Mouse (Mus musculus) neural tube, embryonic 14.5 days (tissue): ENCODE data around the gene Sntb2. TPM values are rescaled to one million over a fixed set of nuclear protein-coding genes. Genes with fewer than 3 reads are reported as not detected.

Experiments
- ATAC-seq: fragments of 200-750 bp; cut with Nextera tagmentation; 2 replicates; pipeline ENCODE4 v1.8.0; 2017; ENCODE audit warnings: low read depth, mild to moderate bottlenecking, moderate TSS enrichment, moderate library complexity
- H3K27ac ChIP-seq: fragments of 300-500 bp; sonication (generic); 2 replicates; pipeline ENCODE4 v1.5.1; 2014; ENCODE audit warnings: low read depth, mild to moderate bottlenecking, control low read depth, low read length, moderate library complexity, mixed read lengths
- H3K27me3 ChIP-seq: fragments of 300-500 bp; sonication (generic); 2 replicates; pipeline ENCODE4 v1.6.1; 2014; ENCODE audit warnings: low read length; ENCODE audit not compliant: control insufficient read depth, insufficient read depth
- H3K36me3 ChIP-seq: fragments of 300-500 bp; sonication (generic); 2 replicates; pipeline ENCODE4 v1.6.1; 2014; ENCODE audit warnings: low read length, mixed read lengths; ENCODE audit not compliant: control insufficient read depth, insufficient read depth
- H3K4me1 ChIP-seq: fragments of 300-500 bp; sonication (generic); 2 replicates; pipeline ENCODE4 v1.6.1; 2014; ENCODE audit warnings: low read length; ENCODE audit not compliant: control insufficient read depth, insufficient read depth
- H3K4me2 ChIP-seq: fragments of 300-500 bp; sonication (generic); 2 replicates; pipeline ENCODE4 v1.6.1; 2014; ENCODE audit warnings: mild to moderate bottlenecking, low read depth, low read length, control low read depth
- H3K4me3 ChIP-seq: fragments of 300-500 bp; sonication (generic); 2 replicates; pipeline ENCODE4 v1.5.1; 2014; ENCODE audit warnings: low read depth, low read length, control low read depth, mixed read lengths
- H3K9ac ChIP-seq: fragments of 300-500 bp; sonication (generic); replicated peaks from 2 replicates; pipeline ENCODE4 v1.6.1; 2014; ENCODE audit warnings: low read depth, mild to moderate bottlenecking, control low read depth, low read length, mixed read lengths
- H3K9me3 ChIP-seq: fragments of 300-500 bp; sonication (generic); 2 replicates; pipeline ENCODE4 v1.6.1; 2016; ENCODE audit warnings: low read length; ENCODE audit not compliant: control insufficient read depth
- WGBS: fragments of 180-500 bp; shearing (Covaris S2); extraction: QIAGEN DNeasy Blood & Tissue Kit; methylation state at CpG from one replicate; pipeline ENCODE4 v1.1.7; 2014; 5-methylcytosine and 5-hydroxymethylcytosine counted together
- polyA plus RNA-seq: library from polyadenylated mRNA; unstranded; fragments of >200 nt; fragmentation: Nextera tagmentation; extraction: Ambion mirVana; gene quantifications from 2 replicates; pipeline ENCODE4 v1.2.1, GENCODE M21; 2014

The Sntb2 gene
- 5.3 and 5.7 TPM in 2 replicates for polyA plus RNA-seq

- Histone ChIP-seq H3K4me1 (peaks cover 14% of the 10 kb centered on the region), H3K4me3 (peak within 1 kb of the TSS; percentile 87), H3K9me3 (no peaks in the 10 kb centered on the region), H3K36me3 (no peaks in the 10 kb centered on the region), H3K27me3 (peaks cover 9% of the 10 kb centered on the region), H3K4me2 (peak within 1 kb of the TSS; percentile 86), H3K27ac (peak within 1 kb of the TSS; percentile 85), H3K9ac (peak within 1 kb of the TSS; percentile 87)
- ATAC-seq: peak; percentile 88
- WGBS: under 1% methylated on average over 34 of the region's 41 CpGs
Measured at GRCm38 (mm10) chr8:106935324-106935869, at the start of gene Sntb2. Sntb2 (plus strand) TSS chr8:106935750.

GRCm38 (mm10) chr8:106887336-106888189 is 48.0 kb upstream of the Sntb2 start:
- H3K36me3 ChIP-seq: peaks cover 23% of the 10 kb centered on the region
- no peaks in the 10 kb centered on the region for H3K9me3 ChIP-seq
- peaks cover 5% of the 10 kb centered on the region; the same call in 1 of the 2 replicates for H3K4me1 ChIP-seq
- ATAC-seq: peak; percentile 81
- no peak overlapping the region for H3K27ac ChIP-seq
- H3K4me3 ChIP-seq: no peak overlapping the region
- no peak overlapping the region for H3K4me2 ChIP-seq
- WGBS: 47% methylated on average over 5 of the region's 5 CpGs
- H3K9ac ChIP-seq: no peak overlapping the region
- H3K27me3 ChIP-seq: no peaks in the 10 kb centered on the region

GRCm38 (mm10) chr8:106888803-106889202 is 46.7 kb upstream of the Sntb2 start:
- WGBS: 90% methylated on average over 3 of the region's 3 CpGs
- Histone ChIP-seq H3K27ac (no peak overlapping the region), H3K4me3 (no peak overlapping the region), H3K27me3 (no peaks in the 10 kb centered on the region), H3K9me3 (no peaks in the 10 kb centered on the region), H3K4me2 (no peak overlapping the region), H3K9ac (no peak overlapping the region), H3K36me3 (peaks cover 16% of the 10 kb centered on the region), H3K4me1 (peaks cover 5% of the 10 kb centered on the region; the same call in 1 of the 2 replicates)
- ATAC-seq: no peak

- no peak for ATAC-seq
- Histone ChIP-seq H3K9ac (peak overlapping the region; percentile 94), H3K36me3 (0 out of 2 replicates have a peak, but pooled peaks cover 6% of the 10 kb centered on the region), H3K4me1 (peaks cover 10% of the 10 kb centered on the region), H3K9me3 (no peaks in the 10 kb centered on the region), H3K27ac (peak overlapping the region; percentile 93), H3K4me3 (peak overlapping the region; percentile 93), H3K4me2 (peak overlapping the region; percentile 75), H3K27me3 (no peaks in the 10 kb centered on the region)
- WGBS: under 1% methylated on average over 15 of the region's 15 CpGs
Measured at GRCm38 (mm10) chr8:106892210-106892805, 43.2 kb upstream of the Sntb2 start.

DNA sequence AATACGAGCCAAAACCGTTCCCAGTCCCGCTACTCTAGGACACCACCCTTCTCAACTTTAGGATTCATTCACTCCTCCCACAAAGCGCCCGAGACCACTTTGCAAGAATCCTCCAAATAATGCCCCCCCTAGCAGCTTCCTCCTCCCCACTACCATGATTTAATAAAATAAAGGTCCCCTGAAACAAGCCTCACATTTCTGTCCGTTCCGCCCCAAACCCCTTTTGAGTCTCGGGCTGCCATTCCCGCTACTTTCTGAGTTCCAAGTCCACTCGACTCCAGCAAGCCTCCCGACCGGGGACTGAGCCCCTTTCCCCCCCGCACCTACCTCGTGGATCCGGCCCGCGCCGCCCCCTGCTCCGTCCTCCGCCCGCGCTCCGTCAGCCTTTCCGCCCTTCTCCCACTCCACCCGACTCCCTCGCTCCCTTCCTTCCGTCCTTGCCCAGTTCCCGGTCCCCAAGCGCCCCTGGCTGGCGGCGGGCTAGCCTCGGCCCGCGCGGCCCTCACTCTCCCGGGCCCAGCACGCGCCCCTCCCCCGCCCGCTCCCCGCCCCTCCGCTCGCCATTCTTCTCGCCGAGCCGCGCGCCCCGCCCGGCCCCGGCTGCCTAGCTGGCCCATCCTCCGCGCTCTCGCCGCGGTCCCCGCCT is 42.6 kb upstream of the Sntb2 start:
- Histone ChIP-seq H3K4me3 (peak overlapping the region; percentile 93), H3K4me2 (peak overlapping the region; percentile 75), H3K27me3 (no peaks in the 10 kb centered on the region), H3K4me1 (peaks cover 10% of the 10 kb centered on the region), H3K36me3 (peaks cover 6% of the 10 kb centered on the region; the same call in 1 of the 2 replicates), H3K9me3 (no peaks in the 10 kb centered on the region), H3K9ac (peak overlapping the region; percentile 94), H3K27ac (peak overlapping the region; percentile 93)
- WGBS: 1% methylated on average over 40 of the region's 57 CpGs
- peak; percentile 81 for ATAC-seq

DNA sequence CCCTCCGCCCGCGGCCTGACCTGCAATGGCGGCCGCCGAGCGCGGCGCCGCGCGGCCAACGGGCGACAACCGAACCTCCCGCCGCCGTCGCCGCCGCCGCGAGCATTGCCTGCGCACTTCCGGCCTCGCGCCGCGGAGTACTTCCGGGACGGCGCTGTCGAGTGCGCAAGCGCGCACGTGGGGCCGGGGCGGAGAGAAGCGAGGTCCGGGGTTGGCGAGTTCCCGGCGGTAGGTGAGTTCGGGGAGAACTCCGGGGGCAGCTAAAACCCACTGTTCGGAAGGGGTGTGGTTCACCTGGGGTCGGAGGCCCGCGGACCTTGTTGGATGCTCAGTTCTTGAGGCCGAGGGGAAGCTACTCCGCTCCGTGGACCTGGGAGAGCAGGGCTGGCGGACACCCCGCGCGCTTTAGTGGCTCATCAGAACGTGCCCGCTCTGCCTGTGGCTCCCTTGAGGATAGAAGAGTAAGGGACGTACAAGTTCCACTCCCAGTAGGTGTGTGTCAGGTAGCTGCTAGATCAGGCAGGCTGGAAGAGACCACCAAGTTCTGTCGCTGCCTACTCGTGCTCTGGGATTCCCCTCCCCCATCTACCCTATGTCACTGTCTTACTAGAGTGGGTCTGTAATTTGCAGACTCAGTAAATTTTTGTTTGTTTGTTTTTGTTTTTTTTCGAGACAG is 41.9 kb upstream of the Sntb2 start, which contains the start of gene Utp4:
Gene Utp4, plus strand, starts transcription at position 156 of the 676 bp plus-strand sequence.
- H3K36me3 ChIP-seq: peaks cover 12% of the 10 kb centered on the region; the same call in 1 of the 2 replicates
- H3K9ac ChIP-seq: peak within 1 kb of the TSS; percentile 94
- no peaks in the 10 kb centered on the region for H3K27me3 ChIP-seq
- no peaks in the 10 kb centered on the region for H3K9me3 ChIP-seq
- WGBS: under 1% methylated on average over 62 of the region's 63 CpGs
- H3K4me2 ChIP-seq: peak within 1 kb of the TSS; percentile 75
- peak within 1 kb of the TSS; percentile 93 for H3K27ac ChIP-seq
- peaks cover 10% of the 10 kb centered on the region for H3K4me1 ChIP-seq
- peak; percentile 94 for ATAC-seq
- peak within 1 kb of the TSS; percentile 93 for H3K4me3 ChIP-seq

DNA sequence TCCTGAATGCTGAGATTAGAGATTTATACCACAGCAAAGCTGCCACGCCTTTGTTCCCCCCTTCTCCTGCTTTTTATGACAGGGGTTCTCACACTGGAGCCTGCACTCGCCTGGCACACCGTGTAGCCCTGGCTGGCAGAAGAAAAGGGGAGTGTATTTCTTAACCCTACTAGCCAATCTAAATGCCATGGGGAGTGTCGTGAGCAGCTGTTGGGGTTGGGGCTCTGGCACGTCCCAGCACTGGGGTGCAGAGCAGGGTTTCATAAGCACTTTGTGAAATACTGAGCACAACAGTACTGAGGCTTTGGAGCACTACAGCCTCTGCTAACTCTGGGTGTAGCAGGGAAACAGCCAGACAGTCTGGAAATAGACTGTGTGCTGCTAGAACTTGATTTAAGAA is 36.1 kb upstream of the Sntb2 start:
- Histone ChIP-seq H3K4me2 (no peak overlapping the region), H3K4me3 (no peak overlapping the region), H3K9me3 (no peaks in the 10 kb centered on the region), H3K27ac (no peak overlapping the region), H3K9ac (no peak overlapping the region), H3K27me3 (no peaks in the 10 kb centered on the region), H3K36me3 (peaks cover 42% of the 10 kb centered on the region), H3K4me1 (peaks cover under 1% of the 10 kb centered on the region; the same call in 1 of the 2 replicates)
- 86% methylated on average over 5 of the region's 5 CpGs for WGBS
- ATAC-seq: no peak

- no peaks in the 10 kb centered on the region for H3K4me1 ChIP-seq
- H3K27me3 ChIP-seq: no peaks in the 10 kb centered on the region
- WGBS: 95% methylated on average over 17 of the region's 17 CpGs
- H3K27ac ChIP-seq: no peak overlapping the region
- H3K9ac ChIP-seq: no peak overlapping the region
- no peak overlapping the region for H3K4me3 ChIP-seq
- H3K9me3 ChIP-seq: no peaks in the 10 kb centered on the region
- peaks cover 43% of the 10 kb centered on the region for H3K36me3 ChIP-seq
- no peak overlapping the region for H3K4me2 ChIP-seq
- ATAC-seq: no peak
Measured at GRCm38 (mm10) chr8:106905727-106906480, 29.6 kb upstream of the Sntb2 start.
